In the genomic region with DNA sequence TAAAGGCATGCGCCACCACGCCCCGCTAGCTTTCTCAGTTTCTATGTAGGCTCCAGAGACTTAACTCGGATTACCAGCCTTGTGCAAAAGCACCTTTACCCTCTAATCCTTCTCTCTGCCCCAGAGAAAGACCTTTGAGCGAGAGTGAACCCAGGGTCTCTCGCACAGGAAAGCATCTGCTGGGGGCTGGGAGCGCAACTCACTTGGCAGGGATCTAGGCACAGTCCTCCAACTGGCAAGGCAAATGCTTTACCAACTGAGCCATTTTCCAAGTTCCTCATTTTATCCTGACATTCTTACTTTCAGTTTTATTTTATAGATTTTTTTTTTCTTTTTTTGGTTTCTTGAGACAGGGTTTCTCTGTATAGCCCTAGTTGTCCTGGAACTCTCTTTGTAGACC, we compare ENCODE assay signal across 18 mouse cellular contexts. TPM values are rescaled to one million over a fixed set of nuclear protein-coding genes. Genes with fewer than 3 reads are reported as not detected.
DNase-seq lines count a peak whose midpoint lies in the region; ATAC-seq and TF ChIP-seq lines count a peak whose summit lies in the region.
"Had no signal": no experiment of that assay in that cellular context is flagged by ENCODE, and none has a peak within 500 bp of the region (broad histone marks: within the 10 kb centered on the region; RNA-seq: fewer than 3 reads in every experiment).

No protein-coding gene starts in this region.

- no peak overlapping the region for H3K9ac ChIP-seq in kidney, embryonic 15.5 days
- H3K9ac ChIP-seq in liver, embryonic 12.5 days: peak overlapping the region; percentile 46; the same call in 1 of the 2 replicates
- H3K9ac ChIP-seq: embryonic facial prominence, embryonic 15.5 days; hindbrain, embryonic 15.5 days; stomach, embryonic 15.5 days had no signal

- no peak overlapping the region for H3K27ac ChIP-seq in kidney, embryonic 15.5 days
- H3K27ac ChIP-seq in bone marrow, adult 2 months (ENCODE audit: control insufficient read depth, insufficient read depth, low read depth, low read length, poor library complexity): peak overlapping the region; percentile 52
- H3K27ac ChIP-seq in liver, embryonic 12.5 days: peak overlapping the region; percentile 92
- H3K27ac ChIP-seq: embryonic facial prominence, embryonic 15.5 days; heart, adult 2 months; hindbrain, embryonic 15.5 days; kidney, postnatal 0 days; midbrain, embryonic 10.5 days; stomach, embryonic 15.5 days had no signal

- no peak for TF ChIP-seq CTCF in bone marrow, adult 2 months (IDR thresholded peaks at IDR 0.05; ENCODE audit: control insufficient read depth, insufficient read depth, low read length)

- no peak for ATAC-seq in kidney, embryonic 15.5 days (replicated peaks; ENCODE audit: low FRiP score)
- ATAC-seq in liver, embryonic 12.5 days: no peak
- ATAC-seq in megakaryocyte progenitor cell, adult 5-6 weeks (replicated peaks; ENCODE audit: poor library complexity): 0 out of 2 replicates have a peak, but pooled peaks have one; percentile 15
- ATAC-seq: CD4-positive, CD25-positive, alpha-beta regulatory T cell, adult 4 months; forebrain, embryonic 14.5 days; lung, postnatal 0 days had no signal

- no peak for TF ChIP-seq POLR2A in bone marrow, adult 2 months (IDR thresholded peaks at IDR 0.05; ENCODE audit: borderline replicate concordance, control insufficient read depth, low read depth, low read length)

- 86% methylated on average over 7 of the region's 7 CpGs for WGBS in kidney, embryonic 15.5 days
- WGBS in bone marrow, adult 2 months: 32% methylated on average over 7 of the region's 7 CpGs
- 80% methylated on average over 7 of the region's 7 CpGs for WGBS in liver, embryonic 12.5 days (ENCODE audit: insufficient replicate concordance)

- peaks cover 22% of the 10 kb centered on the region for H3K27me3 ChIP-seq in kidney, embryonic 15.5 days
- H3K27me3 ChIP-seq in liver, embryonic 12.5 days (replicated peaks): no peaks in the 10 kb centered on the region; the same call in 1 of the 2 replicates

- peaks cover 21% of the 10 kb centered on the region for H3K4me1 ChIP-seq in kidney, embryonic 15.5 days
- H3K4me1 ChIP-seq in bone marrow, adult 2 months (ENCODE audit: control insufficient read depth, insufficient read depth, low read length): peaks cover 3% of the 10 kb centered on the region; the same call in 1 of the 2 replicates
- H3K4me1 ChIP-seq in liver, embryonic 12.5 days: peaks cover 40% of the 10 kb centered on the region

- no peak overlapping the region for H3K4me3 ChIP-seq in kidney, embryonic 15.5 days (replicated peaks)
- peak overlapping the region; percentile 61 for H3K4me3 ChIP-seq in bone marrow, adult 2 months (replicated peaks; ENCODE audit: control insufficient read depth, low read depth, low read length)
- H3K4me3 ChIP-seq in liver, embryonic 12.5 days: no peak overlapping the region
- H3K4me3 ChIP-seq: embryonic facial prominence, embryonic 15.5 days; heart, adult 2 months; hindbrain, embryonic 15.5 days; midbrain, embryonic 10.5 days; stomach, embryonic 15.5 days had no signal

- peak; percentile 25 to 36 for DNase-seq in kidney, adult 8-10 months
- DNase-seq in T-cell, adult 2 months (ENCODE audit: low spot score): no peak
- DNase-seq in cerebellum, adult 8-10 months: no peak
- DNase-seq: cerebellum, adult 11 months; right cerebral cortex, postnatal 4 days had no signal

- no peaks in the 10 kb centered on the region for H3K9me3 ChIP-seq in kidney, embryonic 15.5 days (replicated peaks)
- H3K9me3 ChIP-seq in liver, embryonic 12.5 days (replicated peaks): no peaks in the 10 kb centered on the region; the same call in 1 of the 2 replicates
- H3K9me3 ChIP-seq: embryonic facial prominence, embryonic 15.5 days; hindbrain, embryonic 15.5 days; midbrain, embryonic 10.5 days; stomach, embryonic 15.5 days had no signal

- H3K4me2 ChIP-seq in kidney, embryonic 15.5 days: no peak overlapping the region
- peak overlapping the region; percentile 94; the same call in 1 of the 2 replicates for H3K4me2 ChIP-seq in liver, embryonic 12.5 days
- H3K4me2 ChIP-seq: embryonic facial prominence, embryonic 15.5 days; hindbrain, embryonic 15.5 days; stomach, embryonic 15.5 days had no signal

- no peaks in the 10 kb centered on the region for H3K36me3 ChIP-seq in kidney, embryonic 15.5 days
- peaks cover 38% of the 10 kb centered on the region for H3K36me3 ChIP-seq in liver, embryonic 12.5 days
- H3K36me3 ChIP-seq: embryonic facial prominence, embryonic 15.5 days; hindbrain, embryonic 15.5 days; midbrain, embryonic 10.5 days; stomach, embryonic 15.5 days had no signal

RNA-seq across cellular contexts. Expression of gene Tifa, which starts 3.4 kb away (rescaled TPM):
- 3.8 and 5.2 TPM in 2 replicates for polyA plus RNA-seq in kidney, embryonic 15.5 days (2015; fragmentation: Nextera tagmentation; extraction: Ambion mirVana)
- polyA plus RNA-seq in bone marrow, adult 2 months (2011; ENCODE audit: insufficient read depth, insufficient read length, low replicate concordance, missing spikeins): 32.1 and 38.2 TPM in 2 replicates
- 12.8 and 13.7 TPM in 2 replicates for polyA plus RNA-seq in liver, embryonic 12.5 days (2016; fragmentation: Nextera tagmentation; extraction: Ambion mirVana)
- total RNA-seq in megakaryocyte progenitor cell, adult 5-6 weeks (2015): 56.4 and 60.7 TPM in 2 replicates
- total RNA-seq in megakaryocyte progenitor cell, adult 5-6 weeks (2017): 53.6 and 57.0 TPM in 2 replicates

RNA-seq across cellular contexts. Expression of gene Alpk1, which starts 12.7 kb away (rescaled TPM):
- polyA plus RNA-seq in kidney, embryonic 15.5 days (2015; fragmentation: Nextera tagmentation; extraction: Ambion mirVana): 1.2 and 2.4 TPM in 2 replicates
- polyA plus RNA-seq in bone marrow, adult 2 months (2011; ENCODE audit: insufficient read depth, insufficient read length, low replicate concordance, missing spikeins): 1.8 and 5.5 TPM in 2 replicates
- 0.44 and 0.64 TPM in 2 replicates for polyA plus RNA-seq in liver, embryonic 12.5 days (2016; fragmentation: Nextera tagmentation; extraction: Ambion mirVana)
- 7.1 and 10.3 TPM in 2 replicates for total RNA-seq in megakaryocyte progenitor cell, adult 5-6 weeks (2015)
- total RNA-seq in megakaryocyte progenitor cell, adult 5-6 weeks (2017): 13.6 and 19.1 TPM in 2 replicates

RNA-seq across cellular contexts. Expression of gene Ap1ar, which starts 44.3 kb away (rescaled TPM):
- polyA plus RNA-seq in kidney, embryonic 15.5 days (2015; fragmentation: Nextera tagmentation; extraction: Ambion mirVana): 56.4 and 56.7 TPM in 2 replicates
- 22.2 and 50.8 TPM in 2 replicates for polyA plus RNA-seq in bone marrow, adult 2 months (2011; ENCODE audit: insufficient read depth, insufficient read length, low replicate concordance, missing spikeins)
- 37.3 and 39.3 TPM in 2 replicates for polyA plus RNA-seq in liver, embryonic 12.5 days (2016; fragmentation: Nextera tagmentation; extraction: Ambion mirVana)
- total RNA-seq in megakaryocyte progenitor cell, adult 5-6 weeks (2015): 60.0 and 69.6 TPM in 2 replicates
- total RNA-seq in megakaryocyte progenitor cell, adult 5-6 weeks (2017): 56.3 and 71.7 TPM in 2 replicates

Comparison
In these comparisons a context has a peak if more than half of its experiments do, and no peak if none do; other contexts are left out.
1. DNase-seq: peak in kidney, adult 8-10 months (2 of 2); none in T-cell, adult 2 months (single experiment) and cerebellum, adult 8-10 months (single experiment).